Mouse (Mus musculus) hematopoietic stem cell, adult 5-6 weeks (primary cell): ENCODE data around the gene Tmem14c. TPM values are rescaled to one million over a fixed set of nuclear protein-coding genes. Genes with fewer than 3 reads are reported as not detected.

Experiments used
- ATAC-seq, 2 experiments: fragments of 125-278 bp in 1 of 2; replicated peaks in 1 of 2; 2 replicates each; pipeline ENCODE4 v1.8.0; 2016 to 2017; ENCODE audit warnings: inconsistent platforms in 2 of 2, mild to moderate bottlenecking in 2 of 2, moderate number of reproducible peaks in 2 of 2, low read depth in 1 of 2, moderate TSS enrichment in 1 of 2; ENCODE audit not compliant: low FRiP score in 2 of 2, poor library complexity in 2 of 2, severe bottlenecking in 2 of 2, insufficient read depth in 1 of 2, low TSS enrichment in 1 of 2
- total RNA-seq: library from RNA; stranded (forward); fragments of 172-1452, 232-1000 nt; gene quantifications from 2 replicates; pipeline ENCODE4 v1.2.3, GENCODE M21; 2017

The Tmem14c gene
- total RNA-seq, 1 experiment from 2014 or later, result 94.6 TPM

DNA sequence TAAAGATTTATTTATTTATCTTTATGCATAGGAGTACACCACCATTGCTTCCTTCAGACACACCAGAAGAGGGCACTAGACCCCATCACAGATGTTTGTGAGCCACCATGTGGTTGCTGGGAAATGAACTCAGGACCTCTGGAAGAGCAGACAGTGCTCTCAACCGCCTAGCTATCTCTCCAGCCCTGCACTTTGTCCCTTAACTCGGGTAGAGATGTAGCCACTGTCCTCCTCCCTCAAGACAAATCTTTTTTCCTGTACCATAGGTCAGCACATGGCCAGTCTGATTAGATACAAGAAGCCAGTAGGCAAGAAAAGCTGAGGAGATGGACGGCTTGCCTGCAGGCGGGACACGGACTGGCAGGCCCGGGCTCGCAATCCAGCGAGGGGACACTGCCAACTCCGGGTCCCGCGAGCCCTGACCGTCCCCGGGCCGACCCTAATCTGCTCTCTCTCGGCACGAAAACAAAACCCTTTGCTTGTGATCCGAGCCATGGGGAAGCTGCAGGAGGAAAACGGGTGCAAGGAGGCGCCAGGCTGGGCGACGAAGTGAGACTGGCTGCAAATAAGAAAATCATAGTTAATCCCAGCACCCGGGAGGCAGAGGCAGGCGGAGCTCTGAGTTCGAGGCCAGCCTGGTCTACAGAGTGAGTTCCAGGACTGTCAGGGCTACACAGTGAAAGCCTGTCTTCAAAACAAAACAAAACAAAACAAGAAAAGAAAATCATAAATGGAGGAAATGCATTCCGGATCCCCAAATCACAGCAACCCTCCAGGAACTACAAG lies 15.8 kb upstream of the Tmem14c start:
- 0 out of 4 replicates have a peak, but pooled peaks of 1 of the 2 experiments have one; percentile 17 for ATAC-seq

- ATAC-seq, result peak; percentile 88 to 94
Observed at GRCm38 (mm10) chr13:41000926-41001639, 15.0 kb upstream of the Tmem14c start, which contains the start of gene Pak1ip1. TSS of gene Pak1ip1 (plus strand) at chr13:41001023.

DNA sequence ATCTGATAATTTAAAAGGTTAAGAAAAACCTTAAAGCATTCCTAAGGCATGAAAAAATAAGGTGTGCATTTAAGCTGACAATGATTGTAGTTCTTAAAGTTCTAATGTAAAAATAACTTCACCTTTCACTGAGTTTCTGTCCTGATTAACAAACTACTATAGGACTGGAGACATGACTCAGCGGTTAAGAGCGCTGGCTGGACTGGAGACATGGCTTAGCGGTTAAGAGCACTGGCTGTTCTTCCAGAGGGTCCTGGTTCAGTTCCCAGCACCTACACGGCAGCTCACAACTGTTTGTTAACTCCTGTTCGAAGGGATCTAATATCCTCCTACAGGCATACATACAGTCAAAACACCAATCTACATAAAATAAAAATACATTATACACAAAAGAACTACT lies 14.1 kb upstream of the Tmem14c start:
- ATAC-seq, result no peak

- ATAC-seq, result no peak
Observed at GRCm38 (mm10) chr13:41006244-41006643, 9.8 kb upstream of the Tmem14c start.

DNA sequence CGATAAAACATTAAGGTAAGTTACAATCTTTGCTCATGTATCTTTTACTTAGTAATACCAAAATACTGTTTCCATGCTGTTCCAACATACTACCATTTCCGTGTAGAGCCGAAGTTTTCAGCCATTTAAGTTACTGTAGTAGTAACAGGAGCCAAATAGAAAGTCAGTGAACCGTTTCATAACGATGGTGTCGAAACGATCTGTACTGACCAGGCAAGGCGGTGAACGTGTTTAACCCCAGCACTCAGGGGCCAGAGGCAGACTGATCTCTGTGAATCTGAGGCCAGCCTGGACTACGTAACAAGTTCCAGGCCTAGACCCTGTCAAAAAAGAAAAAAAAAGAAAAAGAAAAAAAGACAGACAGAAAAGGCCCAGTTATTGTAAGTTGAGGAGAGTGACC lies 7.8 kb upstream of the Tmem14c start:
- no peak for ATAC-seq

- no peak for ATAC-seq
Observed at GRCm38 (mm10) chr13:41008946-41009345, 7.1 kb upstream of the Tmem14c start.

DNA sequence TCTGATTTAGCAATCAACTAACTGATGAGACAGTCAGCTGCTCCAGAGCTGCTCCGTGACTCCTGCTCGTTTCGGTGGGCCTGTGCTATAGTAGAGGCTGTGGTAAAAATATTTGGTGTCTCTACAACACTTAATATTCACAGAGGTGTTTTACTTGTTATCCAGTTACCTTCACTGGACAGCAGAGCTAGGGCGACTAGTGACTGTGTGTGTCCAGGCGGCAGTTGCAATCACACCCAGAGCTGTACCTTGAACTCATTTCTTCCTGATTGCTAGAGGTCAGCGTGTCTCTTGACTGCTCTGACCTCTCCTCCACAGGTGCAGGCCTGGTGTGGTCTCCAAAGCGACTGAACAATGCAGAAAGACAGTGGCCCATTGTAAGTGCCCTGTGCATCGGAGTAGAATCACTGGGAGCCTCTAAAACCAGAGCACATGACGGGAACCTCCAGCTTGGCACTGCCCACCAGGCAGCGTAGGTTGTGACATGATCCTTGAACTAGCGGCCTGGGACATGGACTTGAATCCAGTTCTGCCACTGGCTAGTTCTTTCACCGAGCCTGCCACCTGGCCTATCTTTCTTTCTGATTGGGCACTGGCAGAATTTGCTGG lies 809 bp downstream of the Tmem14c start:
- no peak for ATAC-seq

DNA sequence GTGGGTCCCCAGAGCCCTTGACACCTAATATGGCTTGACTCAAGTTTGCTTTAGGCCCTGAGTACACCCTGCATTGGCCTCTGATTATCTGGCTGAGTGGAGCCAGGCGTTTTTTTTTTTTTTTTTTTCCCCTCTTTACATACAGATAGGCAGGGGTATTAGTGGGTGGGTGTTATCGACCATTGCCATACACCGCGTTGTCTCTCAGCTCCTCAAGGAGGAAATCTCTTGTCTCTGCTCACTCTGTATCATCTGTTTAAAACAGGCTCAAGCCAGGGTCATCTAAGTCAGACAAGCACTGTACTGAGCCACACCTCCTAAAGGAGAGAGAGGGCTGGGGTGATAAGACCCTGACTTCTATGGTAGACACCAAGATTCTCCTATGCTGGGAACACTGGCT lies 1.7 kb downstream of the Tmem14c start:
- peak in 1 of 2 experiments; percentile 3; a peak in 1 of 4 replicates for ATAC-seq

DNA sequence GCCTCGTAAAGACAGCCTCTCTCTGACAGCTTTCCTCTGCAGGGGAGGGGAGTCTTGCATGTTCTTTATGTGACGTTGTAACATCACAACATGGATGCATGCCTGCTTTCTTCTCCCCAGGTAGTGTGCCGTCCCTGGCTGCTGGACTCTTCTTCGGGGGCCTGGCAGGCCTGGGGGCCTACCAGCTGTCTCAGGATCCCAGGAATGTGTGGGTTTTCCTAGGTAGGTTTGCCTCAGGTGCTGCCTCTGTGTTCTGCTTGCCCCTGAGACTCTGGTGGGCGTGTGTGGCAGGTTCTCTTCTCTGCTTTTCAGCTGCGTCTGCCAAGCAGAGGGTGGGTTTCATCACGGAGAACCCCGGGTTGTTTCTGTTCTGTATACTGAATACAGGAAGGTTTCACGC lies 2.1 kb downstream of the Tmem14c start:
- no peak for ATAC-seq

DNA sequence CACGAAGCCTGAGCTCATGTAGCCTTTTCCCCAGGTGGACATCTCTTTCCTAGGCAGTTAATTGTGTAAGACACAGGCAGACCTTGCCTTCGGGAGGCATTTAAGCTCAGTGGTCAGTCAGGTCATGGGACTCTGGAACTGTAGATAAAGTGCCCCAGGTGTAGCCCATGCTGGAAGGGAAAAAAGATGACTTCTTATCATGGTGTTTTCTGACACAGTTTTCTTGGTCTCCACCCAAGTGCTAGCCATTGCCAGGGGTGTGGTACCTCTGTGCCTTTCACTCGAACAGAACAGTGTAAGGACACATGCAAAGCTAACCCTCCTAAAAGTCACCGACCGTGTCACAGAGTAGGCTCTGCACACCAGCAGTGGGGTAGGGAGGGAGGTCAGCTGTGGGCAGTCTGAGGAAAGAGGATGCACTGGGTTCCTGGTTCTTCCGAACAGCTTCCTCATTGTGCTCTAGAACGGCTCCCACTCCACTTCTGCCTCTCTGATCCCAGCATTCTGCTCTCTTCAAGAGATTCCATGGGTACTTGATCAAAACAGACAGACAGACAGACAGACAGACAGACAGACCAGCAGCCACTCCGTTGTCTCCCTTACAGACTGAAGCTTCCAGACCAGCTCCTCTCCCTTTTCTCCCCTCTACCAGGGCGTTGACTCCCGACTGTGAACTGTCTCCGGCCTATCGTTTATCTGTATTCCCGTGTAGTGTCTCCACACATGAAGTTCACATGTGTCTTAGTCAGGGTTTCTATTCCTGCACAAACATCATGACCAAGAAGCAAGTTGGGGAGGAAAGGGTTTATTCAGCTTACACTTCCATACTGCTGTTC lies 2.9 kb downstream of the Tmem14c start:
- ATAC-seq, result no peak

- ATAC-seq, result no peak
Observed at GRCm38 (mm10) chr13:41020494-41020893, 4.4 kb downstream of the Tmem14c start.

- no peak for ATAC-seq
Observed at GRCm38 (mm10) chr13:41021607-41022006, 5.5 kb downstream of the Tmem14c start.

DNA sequence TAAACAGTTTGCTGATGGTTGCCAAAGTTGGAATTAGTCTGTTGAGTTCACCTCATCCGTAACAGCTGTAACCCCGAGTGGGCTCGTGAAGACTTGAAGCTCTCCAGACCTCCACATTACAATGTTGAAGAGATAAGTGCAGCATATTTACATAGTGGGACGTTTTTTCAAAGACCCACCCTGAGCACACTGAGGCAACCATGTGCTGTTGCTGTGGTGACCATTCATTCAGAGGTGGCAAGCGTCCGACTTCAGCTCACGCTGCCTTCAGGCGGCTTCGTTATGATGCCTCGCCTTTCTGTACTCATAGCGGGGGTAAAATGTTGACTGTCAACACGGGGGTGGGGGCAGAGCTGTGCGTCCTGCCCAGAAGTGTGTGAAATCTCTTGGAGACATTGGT lies 6.0 kb downstream of the Tmem14c start:
- no peak for ATAC-seq

DNA sequence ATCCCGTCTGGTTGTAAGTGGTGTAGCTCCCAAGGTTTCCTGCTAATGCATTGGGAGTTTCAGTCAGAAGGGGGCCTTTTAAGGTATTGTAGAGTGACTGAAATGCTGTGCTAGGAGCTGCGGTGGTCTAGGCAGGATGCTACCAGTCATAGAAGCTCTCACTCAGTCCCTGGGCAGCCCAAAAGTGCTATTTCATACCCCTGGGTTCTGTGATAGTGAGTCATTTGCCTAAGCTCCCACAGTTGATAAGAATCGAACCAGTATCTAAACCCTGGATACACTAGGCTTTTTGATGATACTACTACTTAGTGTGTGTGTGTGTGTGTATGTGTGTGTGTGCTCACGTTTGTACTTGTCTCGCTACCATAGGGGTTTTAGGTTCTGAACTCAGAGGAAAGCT lies 14.0 kb downstream of the Tmem14c start:
- ATAC-seq, result no peak

- ATAC-seq, result no peak
Observed at GRCm38 (mm10) chr13:41042511-41042910, 26.4 kb downstream of the Tmem14c start.

DNA sequence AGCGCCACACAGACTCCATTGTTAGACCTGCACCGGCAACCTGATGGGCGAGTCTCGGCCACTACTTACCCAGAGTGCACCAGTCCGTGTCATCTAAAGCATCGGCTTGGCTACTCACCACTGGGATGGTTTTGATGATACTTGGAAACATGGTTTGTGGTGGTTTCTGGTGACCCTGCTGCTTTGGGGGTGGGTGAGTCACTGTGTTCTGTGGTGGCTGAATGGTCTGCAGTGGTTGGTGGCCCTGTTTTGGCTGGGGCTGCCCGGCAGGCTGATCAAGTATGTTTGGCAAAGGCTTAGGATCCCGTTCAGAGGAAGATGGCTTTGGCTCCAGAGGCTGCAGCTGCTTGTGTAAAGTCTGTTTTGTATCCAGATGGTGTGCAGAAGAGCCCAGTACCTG lies 29.8 kb downstream of the Tmem14c start:
- no peak for ATAC-seq

DNA sequence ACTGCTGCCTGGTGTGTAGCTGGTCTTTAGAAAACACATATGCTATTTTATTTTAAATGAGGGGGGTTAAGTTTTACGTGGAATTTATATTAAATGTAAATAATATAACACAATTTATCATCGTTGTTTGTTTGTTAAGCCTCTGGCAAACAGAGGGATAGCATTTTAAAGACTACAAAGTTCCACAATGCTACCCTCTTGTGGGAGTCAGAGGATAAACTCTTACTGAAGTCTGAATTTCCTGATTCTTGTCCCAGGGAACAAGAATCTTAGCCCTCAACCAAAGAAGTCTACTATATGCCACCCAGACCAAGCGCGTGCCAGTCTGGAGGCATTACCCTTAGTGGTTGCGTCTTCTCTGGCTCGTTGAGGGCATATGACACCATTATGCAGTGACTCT lies 31.2 kb downstream of the Tmem14c start:
- no peak for ATAC-seq
